Mouse (Mus musculus): ENCODE measurements around the gene Trim41.

DNA sequence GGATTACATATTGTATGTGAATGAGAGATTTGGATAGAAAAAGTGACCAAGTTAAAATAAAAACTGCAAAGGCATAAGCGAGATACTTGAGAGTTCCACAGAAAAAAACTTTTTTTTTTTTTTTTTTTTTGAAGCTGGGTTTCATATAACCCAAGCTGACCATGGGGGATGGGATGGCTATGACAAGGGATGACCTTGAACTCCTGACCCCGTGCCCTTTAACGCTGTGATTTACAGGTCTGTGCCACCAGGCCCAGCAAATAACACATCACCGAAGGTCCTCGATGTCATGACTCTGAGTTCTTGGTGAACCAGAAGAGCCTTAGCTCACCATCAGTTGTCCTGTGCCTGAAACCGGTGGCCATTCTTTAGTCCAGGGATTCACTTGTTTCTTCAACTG, 18.8 kb upstream of the Trim41 start:
- TF ChIP-seq TAL1 (IDR thresholded peaks at IDR 0.05; ENCODE audit: low read length), result no peak
- TF ChIP-seq GATA1 (IDR thresholded peaks at IDR 0.05; ENCODE audit: low read length), result no peak

Measured in erythroblast, embryonic 14.5 days (primary cell).